Mouse (Mus musculus): ENCODE measurements around the gene Gadl1.

GRCm38 (mm10) chr9:115922662-115923061, 13.4 kb downstream of the Gadl1 start:
- TF ChIP-seq POLR2A (IDR thresholded peaks at IDR 0.05; ENCODE audit: insufficient read length, low read depth) (no peak), MYOG (IDR thresholded peaks at IDR 0.05; ENCODE audit: control insufficient read depth in 1 of 3, insufficient read depth in 1 of 3, insufficient read length in 2 of 3, low read depth in 2 of 3) (no peak), POLR2AphosphoS2 (IDR thresholded peaks at IDR 0.05; ENCODE audit: insufficient read length, low read depth) (no peak), TCF3 (IDR thresholded peaks at IDR 0.05; ENCODE audit: insufficient read length, low read depth) (no peak), CEBPB (IDR thresholded peaks at IDR 0.05; ENCODE audit: insufficient read depth, poor library complexity, severe bottlenecking) (no peak), USF1 (IDR thresholded peaks at IDR 0.05; ENCODE audit: low read depth) (no peak), REST (IDR thresholded peaks at IDR 0.05; ENCODE audit: insufficient read depth, insufficient read length) (no peak), TCF12 (IDR thresholded peaks at IDR 0.05; ENCODE audit: insufficient read depth, poor library complexity, severe bottlenecking) (no peak), MAX (IDR thresholded peaks at IDR 0.05; ENCODE audit: low read depth) (no peak), SRF (IDR thresholded peaks at IDR 0.05; ENCODE audit: control insufficient read depth, insufficient read length, low read depth) (no peak), E2F4 (IDR thresholded peaks at IDR 0.05; ENCODE audit: insufficient read depth) (no peak), MYOD1 (IDR thresholded peaks at IDR 0.05; ENCODE audit: control insufficient read depth in 1 of 3, insufficient read length in 2 of 3, low read depth in 2 of 3) (no peak)
